Mouse (Mus musculus): Measurements from ENCODE around the gene H3f3b.

DNA sequence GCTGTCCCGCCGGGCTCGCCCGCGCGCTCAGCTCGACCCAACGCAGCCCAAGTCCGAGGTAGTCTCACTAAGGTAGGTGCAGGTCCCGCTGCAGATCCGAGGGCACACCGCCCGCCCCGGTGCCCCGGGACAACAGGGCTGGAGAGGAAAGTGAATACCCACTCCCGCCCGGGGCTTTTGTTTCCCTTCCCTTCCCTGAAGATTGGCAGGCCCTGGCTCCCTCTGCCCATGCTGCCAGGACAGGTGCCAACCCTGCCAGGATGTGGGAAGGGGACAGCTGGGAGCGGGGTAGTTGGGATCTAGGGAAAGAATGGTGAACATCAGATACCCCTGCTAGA is 52.7 kb downstream of the H3f3b start:
- TF ChIP-seq POLR2A (IDR thresholded peaks at IDR 0.05; ENCODE audit: extremely low read depth, insufficient read depth, low read length) (no peak), CTCF (IDR thresholded peaks at IDR 0.05; ENCODE audit: extremely low read depth, insufficient read depth, low read length) (no peak)
